Mouse (Mus musculus): ENCODE data around the gene Il17rd.

Gene Il17rd

GRCm38 (mm10) chr14:27145171-27146045, 106.7 kb downstream of the Il17rd start:
- in situ Hi-C loops (cut with MboI) = no loop called here

GRCm38 (mm10) chr14:27147726-27148125, 109.0 kb downstream of the Il17rd start:
- in situ Hi-C loops (cut with MboI) = no loop called here

- in situ Hi-C loops (cut with MboI) = no loop called here
These were observed 110.7 kb downstream of the Il17rd start for GRCm38 (mm10) chr14:27149401-27149800.

GRCm38 (mm10) chr14:27150011-27150640, 111.4 kb downstream of the Il17rd start:
- in situ Hi-C loops (cut with MboI) = no loop called here

- in situ Hi-C loops (cut with MboI) = no loop called here
These were observed 112.7 kb downstream of the Il17rd start for GRCm38 (mm10) chr14:27151432-27151831.

- in situ Hi-C loops (cut with MboI) = no loop called here
These were observed 116.3 kb downstream of the Il17rd start for GRCm38 (mm10) chr14:27155088-27155487.

GRCm38 (mm10) chr14:27156032-27156431, 117.3 kb downstream of the Il17rd start:
- in situ Hi-C loops (cut with MboI) = no loop called here
